Mouse (Mus musculus) CD4-positive helper T cell, adult 2 months (primary cell): ENCODE measurements around the gene Serp2.

Source experiments
- DNase-seq: peaks from one replicate; pipeline ENCODE4 v3.0.0-alpha.2; 2012; ENCODE audit warnings: low read depth, missing footprints, low spot score

Gene Serp2

DNA sequence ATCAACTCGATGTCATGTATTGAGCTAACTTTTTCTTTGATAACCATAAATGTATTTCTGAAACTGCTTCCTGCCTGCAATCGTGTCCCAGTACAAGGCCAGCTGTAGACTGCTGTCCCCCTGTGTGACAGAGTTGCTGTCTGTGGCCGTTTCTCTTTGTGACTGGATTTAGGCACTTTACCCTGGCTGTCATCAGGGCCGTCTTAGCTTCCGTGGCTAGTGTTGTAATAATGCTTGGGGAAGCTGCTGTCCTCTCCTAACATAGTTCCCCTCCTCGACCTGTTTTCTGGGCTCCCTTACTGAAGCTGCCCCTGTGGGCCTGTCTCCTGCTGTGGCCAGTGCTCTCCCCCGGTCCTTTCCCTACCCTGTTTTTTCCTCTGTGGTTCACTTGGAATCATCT is 58.5 kb downstream of the Serp2 start:
- DNase-seq, result no peak

GRCm38 (mm10) chr14:76497187-76497586 is 59.5 kb downstream of the Serp2 start:
- DNase-seq, result no peak

DNA sequence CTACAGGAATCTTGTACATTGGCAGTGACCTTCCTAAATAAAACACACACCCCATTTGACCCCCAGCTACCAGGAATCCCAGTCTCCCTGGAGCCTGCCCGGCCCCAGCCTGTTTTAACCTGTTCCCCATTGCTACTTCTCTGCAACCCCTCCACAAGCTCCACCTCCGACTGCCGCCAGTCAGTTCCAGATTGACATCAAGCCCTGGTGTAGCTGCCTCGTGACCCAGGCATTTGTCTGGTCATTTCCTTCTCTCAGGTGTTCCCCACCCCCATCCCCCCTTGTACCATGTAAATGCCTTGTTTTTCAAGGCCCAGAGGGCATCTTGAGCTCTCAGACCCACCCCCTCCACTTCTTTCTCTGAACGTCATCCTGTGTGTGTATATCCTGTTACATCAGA is 61.7 kb downstream of the Serp2 start:
- DNase-seq, result no peak

GRCm38 (mm10) chr14:76489128-76489527 is 67.6 kb downstream of the Serp2 start:
- DNase-seq, result no peak

DNA sequence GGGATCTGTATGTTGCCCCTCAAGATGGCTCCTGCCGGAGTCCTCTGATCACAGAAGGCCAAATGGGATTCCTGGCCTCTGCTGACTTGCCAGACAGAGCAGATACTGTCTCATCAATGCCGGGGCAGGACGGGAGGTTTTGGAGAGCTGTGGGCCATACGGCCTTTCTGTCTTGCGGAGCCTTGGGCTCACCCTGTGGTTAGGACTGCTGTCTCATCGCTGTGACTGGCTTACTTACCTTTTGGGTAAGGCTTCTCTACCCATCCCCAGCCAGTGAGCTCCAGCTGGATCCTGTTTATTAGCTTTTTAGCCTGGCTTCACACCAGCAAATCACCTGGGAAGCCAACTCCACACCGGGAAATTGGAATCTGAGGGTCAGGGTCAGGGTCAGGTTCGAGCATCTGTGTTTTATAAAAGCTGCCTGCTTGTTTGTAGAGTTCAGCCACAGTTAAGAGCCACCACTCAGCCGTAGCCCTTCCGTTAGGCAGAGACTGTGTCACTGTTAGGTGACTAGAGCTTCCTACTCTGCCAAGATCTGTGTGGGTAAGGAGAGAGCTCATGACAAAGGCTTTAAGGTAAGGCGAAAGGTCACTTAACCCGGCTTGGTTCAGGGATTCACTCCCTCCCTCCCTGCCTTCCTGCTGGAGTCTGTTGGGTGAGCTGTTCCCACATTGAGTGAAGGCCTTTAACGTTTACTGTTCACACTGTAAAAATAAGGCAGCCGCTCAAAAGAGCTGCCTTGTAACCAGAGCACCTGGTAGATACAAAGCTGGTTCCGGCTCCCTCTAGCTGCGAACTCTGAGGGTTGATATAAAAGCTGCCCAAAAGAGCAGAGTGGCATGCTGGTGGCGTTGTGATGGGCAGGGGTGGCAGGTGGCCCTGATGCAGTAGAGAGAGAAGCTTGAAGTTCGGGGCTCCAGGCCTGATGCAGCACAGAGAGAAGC is 68.3 kb downstream of the Serp2 start:
- no peak for DNase-seq

DNA sequence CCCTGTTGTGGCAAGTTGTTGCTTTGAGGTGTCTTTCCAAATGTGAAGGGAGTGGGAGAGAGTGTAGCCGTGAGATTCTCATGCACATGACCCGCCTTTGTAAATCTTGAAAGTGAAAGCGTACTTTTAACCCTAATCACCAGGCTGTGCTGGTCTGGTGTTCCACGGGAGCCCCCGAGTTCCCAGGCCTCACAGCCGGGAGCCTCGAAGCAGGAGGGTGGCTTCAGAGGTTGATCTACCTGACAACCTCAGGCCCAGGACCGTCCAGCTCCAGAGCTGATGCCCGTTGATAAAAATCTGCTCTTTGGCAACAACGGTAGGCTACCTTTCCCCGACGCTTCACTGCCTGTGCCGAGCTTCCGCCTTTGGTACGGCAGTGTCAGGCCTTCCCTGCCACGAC is 69.1 kb downstream of the Serp2 start:
- DNase-seq, result no peak

DNA sequence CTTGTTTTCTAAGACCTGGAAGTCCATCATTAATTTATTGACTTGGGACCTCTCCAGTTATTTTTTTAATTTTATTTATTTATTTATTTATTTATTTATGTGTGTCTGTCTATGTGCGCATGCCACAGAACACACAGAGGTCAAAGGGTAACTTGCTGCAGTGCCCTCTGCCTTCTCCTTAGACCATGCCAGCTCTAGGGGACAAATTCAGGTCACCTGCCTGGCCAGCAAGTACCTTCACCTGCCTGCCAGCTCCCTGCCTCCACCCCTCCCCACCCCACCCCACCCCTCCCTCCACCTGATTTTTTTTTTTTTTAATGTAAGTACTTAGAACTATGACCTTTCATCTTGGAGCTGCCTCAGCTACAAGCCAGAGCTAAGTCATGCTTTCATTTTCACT is 73.0 kb downstream of the Serp2 start:
- no peak for DNase-seq
